Mouse (Mus musculus) heart, embryonic 14.5 days (tissue): Measurements from ENCODE around the gene Gm5930. TPM values are rescaled to one million over a fixed set of nuclear protein-coding genes. Genes with fewer than 3 reads are reported as not detected.

Source experiments
- polyA plus RNA-seq: library from polyadenylated mRNA; unstranded; fragments of >200 nt; fragmentation: Nextera tagmentation; extraction: Ambion mirVana; gene quantifications from 2 replicates; pipeline ENCODE4 v1.2.1, GENCODE M21; 2014

Gene Gm5930
- polyA plus RNA-seq, 1 experiment from 2014 or later = not detected

Other genes with a start within 250 kb of the Gm5930 start
- gene Ear2, start 235.9 kb downstream of the Gm5930 start, polyA plus RNA-seq = not detected in 2 replicates
- gene Gm3327, start 214.7 kb downstream of the Gm5930 start, polyA plus RNA-seq = not detected in 2 replicates
- gene Gm8212, start 140.9 kb downstream of the Gm5930 start, polyA plus RNA-seq = not detected in 2 replicates
- gene 4930503E14Rik, start 125.3 kb downstream of the Gm5930 start, polyA plus RNA-seq = not detected in 2 replicates
- not detected in 2 replicates for gene Gm8220, start 53.0 kb downstream of the Gm5930 start, polyA plus RNA-seq
- gene Gm8229, start 26.8 kb upstream of the Gm5930 start, polyA plus RNA-seq = not detected in 2 replicates
- gene Gm3371, start 72.1 kb upstream of the Gm5930 start, polyA plus RNA-seq = not detected in 2 replicates
- gene Gm8232, start 95.1 kb upstream of the Gm5930 start, polyA plus RNA-seq = not detected in 2 replicates
- not detected in 2 replicates for gene BC061237, start 153.9 kb upstream of the Gm5930 start, polyA plus RNA-seq
- not detected in 2 replicates for gene Gm17093, start 179.7 kb upstream of the Gm5930 start, polyA plus RNA-seq
- gene Gm8247, start 244.6 kb upstream of the Gm5930 start, polyA plus RNA-seq = not detected in 2 replicates